Comparison of ENCODE assay signal across 8 mouse cellular contexts in genomic region chr11:68902823-68903222, GRCm38 (mm10). TPM values are rescaled to one million over a fixed set of nuclear protein-coding genes. Genes with fewer than 3 reads are reported as not detected.
A peak's percentile ranks its signal among the peaks of the same experiment; 100 is the strongest.
DNase-seq lines count a peak whose midpoint lies in the region; ATAC-seq and TF ChIP-seq lines count a peak whose summit lies in the region.

No protein-coding gene starts in this region.

- H3K27me3 ChIP-seq in heart, embryonic 12.5 days (replicated peaks): no peaks in the 10 kb centered on the region
- H3K27me3 ChIP-seq in E14TG2a.4 (ENCODE audit: insufficient read depth, low read length): peaks cover 10% of the 10 kb centered on the region
- no peaks in the 10 kb centered on the region for H3K27me3 ChIP-seq in hindbrain, embryonic 11.5 days (ENCODE audit: control insufficient read depth, insufficient read depth, low read length)
- no peaks in the 10 kb centered on the region for H3K27me3 ChIP-seq in midbrain, embryonic 10.5 days (ENCODE audit: low read depth, poor library complexity, severe bottlenecking)

- H3K4me1 ChIP-seq in heart, embryonic 12.5 days (replicated peaks): peaks cover 15% of the 10 kb centered on the region
- H3K4me1 ChIP-seq in E14TG2a.4 (replicated peaks; ENCODE audit: low read depth, low read length): peaks cover 40% of the 10 kb centered on the region
- H3K4me1 ChIP-seq in hindbrain, embryonic 11.5 days (replicated peaks; ENCODE audit: control insufficient read depth, insufficient read depth, low read length): no peaks in the 10 kb centered on the region; the same call in 1 of the 2 replicates
- peaks cover 17% of the 10 kb centered on the region for H3K4me1 ChIP-seq in midbrain, embryonic 10.5 days

- H3K9me3 ChIP-seq in heart, embryonic 12.5 days (replicated peaks): no peaks in the 10 kb centered on the region
- no peaks in the 10 kb centered on the region for H3K9me3 ChIP-seq in E14TG2a.4 (ENCODE audit: low read length)
- no peaks in the 10 kb centered on the region for H3K9me3 ChIP-seq in hindbrain, embryonic 11.5 days (ENCODE audit: control insufficient read depth, low read length)
- H3K9me3 ChIP-seq in midbrain, embryonic 10.5 days (replicated peaks): no peaks in the 10 kb centered on the region

- 0 out of 2 replicates have a peak overlapping the region, but pooled peaks have one; percentile 28 for H3K27ac ChIP-seq in heart, embryonic 12.5 days (ENCODE audit: poor library complexity, severe bottlenecking)
- no peak overlapping the region for H3K27ac ChIP-seq in hindbrain, embryonic 11.5 days (ENCODE audit: low read depth, low read length)
- H3K27ac ChIP-seq in midbrain, embryonic 10.5 days (replicated peaks): peak overlapping the region; percentile 97

- 75% methylated on average over 5 of the region's 5 CpGs for WGBS in heart, embryonic 12.5 days
- WGBS in hindbrain, embryonic 11.5 days: 85% methylated on average over 5 of the region's 5 CpGs
- 85% methylated on average over 5 of the region's 5 CpGs for WGBS in midbrain, embryonic 10.5 days

- DNase-seq in heart, adult 8-10 months (ENCODE audit: low spot score): no peak
- DNase-seq in hindbrain, embryonic 11.5 days (ENCODE audit: low spot score): no peak
- no peak for DNase-seq in midbrain, embryonic 10.5 days (ENCODE audit: low spot score)
- DNase-seq in adrenal gland, postnatal 25 days: no peak
- no peak for DNase-seq in embryo, embryonic 10 days (ENCODE audit: low spot score)
- no peak for DNase-seq in right cerebral cortex, postnatal 4 days

- peak overlapping the region; percentile 78 for H3K4me3 ChIP-seq in heart, embryonic 12.5 days
- peak overlapping the region; percentile 95 for H3K4me3 ChIP-seq in E14TG2a.4 (replicated peaks; ENCODE audit: low read length)
- peak overlapping the region; percentile 88 for H3K4me3 ChIP-seq in hindbrain, embryonic 11.5 days (ENCODE audit: low read depth, low read length)
- H3K4me3 ChIP-seq in midbrain, embryonic 10.5 days: peak overlapping the region; percentile 85

- no peak for TF ChIP-seq CTCF in E14TG2a.4 (conservative IDR thresholded peaks at IDR 0.05; ENCODE audit: low read length)

- H3K9ac ChIP-seq in heart, embryonic 12.5 days: peak overlapping the region; percentile 93
- peak overlapping the region; percentile 99 for H3K9ac ChIP-seq in hindbrain, embryonic 11.5 days (ENCODE audit: low read depth, low read length)

- peaks cover 51% of the 10 kb centered on the region for H3K36me3 ChIP-seq in heart, embryonic 12.5 days
- H3K36me3 ChIP-seq in E14TG2a.4 (ENCODE audit: insufficient read depth, low read length): peaks cover 56% of the 10 kb centered on the region
- H3K36me3 ChIP-seq in hindbrain, embryonic 11.5 days (ENCODE audit: control insufficient read depth, insufficient read depth, low read length): peaks cover 8% of the 10 kb centered on the region; the same call in 1 of the 2 replicates
- H3K36me3 ChIP-seq in midbrain, embryonic 10.5 days: peaks cover 55% of the 10 kb centered on the region

- no peak for ATAC-seq in heart, embryonic 12.5 days (ENCODE audit: insufficient number of reproducible peaks, low FRiP score)
- no peak for ATAC-seq in hindbrain, embryonic 11.5 days (ENCODE audit: low FRiP score)

- peak overlapping the region; percentile 88 for H3K4me2 ChIP-seq in heart, embryonic 12.5 days
- H3K4me2 ChIP-seq in hindbrain, embryonic 11.5 days (replicated peaks; ENCODE audit: low read depth, low read length): peak overlapping the region; percentile 62

RNA-seq across cellular contexts. Expression of gene Rpl26, which starts 1.4 kb away (rescaled TPM):
- 640 and 666 TPM in 2 replicates for polyA plus RNA-seq in heart, embryonic 12.5 days (2016; fragmentation: Nextera tagmentation; extraction: Ambion mirVana)
- total RNA-seq in heart, adult 8-10 months (2022): 100 to 1,000 TPM; 676 to 808 (median 721) TPM
- 839 and 854 TPM in 2 replicates for polyA plus RNA-seq in hindbrain, embryonic 11.5 days (2014; fragmentation: Nextera tagmentation; extraction: Ambion mirVana)
- polyA plus RNA-seq in midbrain, embryonic 10.5 days (2016; fragmentation: Nextera tagmentation; extraction: Ambion mirVana): 856 and 1,017 TPM in 2 replicates
- total RNA-seq in adrenal gland, postnatal 25 days (2021): 1,094 and 1,140 TPM in 2 replicates

RNA-seq across cellular contexts. Expression of gene Rnf222, which starts 14.5 kb away (rescaled TPM):
- polyA plus RNA-seq in heart, embryonic 12.5 days (2016; fragmentation: Nextera tagmentation; extraction: Ambion mirVana): 0.17 TPM in 1 of 2 replicates, not detected in the other
- total RNA-seq in heart, adult 8-10 months (2022): under 1 TPM in 3 of 4 experiments, not detected in 1; 0.11 to 0.28 (median 0.17) TPM
- polyA plus RNA-seq in hindbrain, embryonic 11.5 days (2014; fragmentation: Nextera tagmentation; extraction: Ambion mirVana): not detected in 2 replicates
- 0.04 and 0.05 TPM in 2 replicates for polyA plus RNA-seq in midbrain, embryonic 10.5 days (2016; fragmentation: Nextera tagmentation; extraction: Ambion mirVana)
- total RNA-seq in adrenal gland, postnatal 25 days (2021): 0.15 TPM in 1 of 2 replicates, not detected in the other

RNA-seq across cellular contexts. Expression of gene Odf4, which starts 24.1 kb away (rescaled TPM):
- not detected in 2 replicates for polyA plus RNA-seq in heart, embryonic 12.5 days (2016; fragmentation: Nextera tagmentation; extraction: Ambion mirVana)
- under 1 TPM in 1 of 4 experiments, not detected in 3; 0.44 TPM for total RNA-seq in heart, adult 8-10 months (2022)
- polyA plus RNA-seq in hindbrain, embryonic 11.5 days (2014; fragmentation: Nextera tagmentation; extraction: Ambion mirVana): 0.15 and 0.18 TPM in 2 replicates
- not detected in 2 replicates for polyA plus RNA-seq in midbrain, embryonic 10.5 days (2016; fragmentation: Nextera tagmentation; extraction: Ambion mirVana)
- 0.70 TPM in 1 of 2 replicates, not detected in the other for total RNA-seq in adrenal gland, postnatal 25 days (2021)

RNA-seq across cellular contexts. Expression of gene Ndel1, which starts 31.2 kb away (rescaled TPM):
- 62.7 and 67.0 TPM in 2 replicates for polyA plus RNA-seq in heart, embryonic 12.5 days (2016; fragmentation: Nextera tagmentation; extraction: Ambion mirVana)
- total RNA-seq in heart, adult 8-10 months (2022): 10 to 100 TPM; 53.9 to 67.7 (median 65.2) TPM
- 53.3 and 55.0 TPM in 2 replicates for polyA plus RNA-seq in hindbrain, embryonic 11.5 days (2014; fragmentation: Nextera tagmentation; extraction: Ambion mirVana)
- polyA plus RNA-seq in midbrain, embryonic 10.5 days (2016; fragmentation: Nextera tagmentation; extraction: Ambion mirVana): 55.2 and 60.3 TPM in 2 replicates
- total RNA-seq in adrenal gland, postnatal 25 days (2021): 54.4 and 70.0 TPM in 2 replicates

RNA-seq across cellular contexts. Expression of gene Arhgef15, which starts 54.5 kb away (rescaled TPM):
- 13.3 TPM in 2 replicates for polyA plus RNA-seq in heart, embryonic 12.5 days (2016; fragmentation: Nextera tagmentation; extraction: Ambion mirVana)
- 10 to 100 TPM; 26.6 to 30.9 (median 30.1) TPM for total RNA-seq in heart, adult 8-10 months (2022)
- polyA plus RNA-seq in hindbrain, embryonic 11.5 days (2014; fragmentation: Nextera tagmentation; extraction: Ambion mirVana): 4.9 and 5.5 TPM in 2 replicates
- polyA plus RNA-seq in midbrain, embryonic 10.5 days (2016; fragmentation: Nextera tagmentation; extraction: Ambion mirVana): 6.4 and 6.6 TPM in 2 replicates
- 18.7 and 23.4 TPM in 2 replicates for total RNA-seq in adrenal gland, postnatal 25 days (2021)
